Mouse (Mus musculus): ENCODE results near the gene Pih1d1.
A peak's percentile ranks its signal among the peaks of the same experiment; 100 is the strongest.
"Not testable (repeated sequence)": the region's sequence is repeated elsewhere in the genome, so short reads cannot be mapped to it uniquely, and the experiment has no call there.

Pih1d1 gene

GRCm38 (mm10) chr7:45164833-45165232, 10.7 kb downstream of the Pih1d1 start:
- ATAC-seq (ENCODE audit: insufficient number of reproducible peaks, low FRiP score, low TSS enrichment): no peak

GRCm38 (mm10) chr7:45165701-45166100, 11.6 kb downstream of the Pih1d1 start:
- ATAC-seq (ENCODE audit: insufficient number of reproducible peaks, low FRiP score, low TSS enrichment): no peak

GRCm38 (mm10) chr7:45166950-45167401, 12.9 kb downstream of the Pih1d1 start:
- no peak for ATAC-seq (ENCODE audit: insufficient number of reproducible peaks, low FRiP score, low TSS enrichment)

- peak; percentile 8; the same call in 1 of the 2 replicates for ATAC-seq (ENCODE audit: insufficient number of reproducible peaks, low FRiP score, low TSS enrichment)
These were observed 13.8 kb downstream of the Pih1d1 start for GRCm38 (mm10) chr7:45167761-45168445.

GRCm38 (mm10) chr7:45168656-45169055, 14.6 kb downstream of the Pih1d1 start:
- no peak for ATAC-seq (ENCODE audit: insufficient number of reproducible peaks, low FRiP score, low TSS enrichment)

GRCm38 (mm10) chr7:45169495-45169894, 15.4 kb downstream of the Pih1d1 start:
- peak; percentile 40 for ATAC-seq (ENCODE audit: insufficient number of reproducible peaks, low FRiP score, low TSS enrichment)

GRCm38 (mm10) chr7:45172974-45173373, 18.9 kb downstream of the Pih1d1 start:
- ATAC-seq (ENCODE audit: insufficient number of reproducible peaks, low FRiP score, low TSS enrichment): no peak

- not testable (repeated sequence) for ATAC-seq (ENCODE audit: insufficient number of reproducible peaks, low FRiP score, low TSS enrichment)
These were observed 19.7 kb downstream of the Pih1d1 start for GRCm38 (mm10) chr7:45173772-45174171.

GRCm38 (mm10) chr7:45174567-45175280, 20.6 kb downstream of the Pih1d1 start:
- no peak for ATAC-seq (ENCODE audit: insufficient number of reproducible peaks, low FRiP score, low TSS enrichment)

GRCm38 (mm10) chr7:45175398-45175797, 21.3 kb downstream of the Pih1d1 start:
- ATAC-seq (ENCODE audit: insufficient number of reproducible peaks, low FRiP score, low TSS enrichment): no peak

- ATAC-seq (ENCODE audit: insufficient number of reproducible peaks, low FRiP score, low TSS enrichment): no peak
These were observed 21.8 kb downstream of the Pih1d1 start for GRCm38 (mm10) chr7:45175929-45176328.

GRCm38 (mm10) chr7:45176356-45176755, 22.3 kb downstream of the Pih1d1 start:
- ATAC-seq (ENCODE audit: insufficient number of reproducible peaks, low FRiP score, low TSS enrichment): no peak

GRCm38 (mm10) chr7:45178550-45178949, 24.4 kb downstream of the Pih1d1 start:
- ATAC-seq (ENCODE audit: insufficient number of reproducible peaks, low FRiP score, low TSS enrichment): no peak

GRCm38 (mm10) chr7:45179469-45179868, 25.4 kb downstream of the Pih1d1 start, which contains the start of gene Gfy:
Gene Gfy, minus strand, starts transcription at chr7:45179569.
- no peak for ATAC-seq (ENCODE audit: insufficient number of reproducible peaks, low FRiP score, low TSS enrichment)

- no peak for ATAC-seq (ENCODE audit: insufficient number of reproducible peaks, low FRiP score, low TSS enrichment)
These were observed 26.9 kb downstream of the Pih1d1 start, which contains the start of gene Pth2 for GRCm38 (mm10) chr7:45180896-45181477. Gene Pth2, plus strand, starts transcription at chr7:45180995.

GRCm38 (mm10) chr7:45181540-45181939, 27.4 kb downstream of the Pih1d1 start:
- ATAC-seq (ENCODE audit: insufficient number of reproducible peaks, low FRiP score, low TSS enrichment): no peak

- peak; percentile 88 for ATAC-seq (ENCODE audit: insufficient number of reproducible peaks, low FRiP score, low TSS enrichment)
These were observed 28.1 kb downstream of the Pih1d1 start for GRCm38 (mm10) chr7:45182199-45182601.

- 0 out of 2 replicates have a peak, but pooled peaks have one; percentile 2 for ATAC-seq (ENCODE audit: insufficient number of reproducible peaks, low FRiP score, low TSS enrichment)
These were observed 28.5 kb downstream of the Pih1d1 start for GRCm38 (mm10) chr7:45182606-45183005.

- ATAC-seq (ENCODE audit: insufficient number of reproducible peaks, low FRiP score, low TSS enrichment): no peak
These were observed 29.6 kb downstream of the Pih1d1 start for GRCm38 (mm10) chr7:45183672-45184071.

GRCm38 (mm10) chr7:45185921-45186320, 31.8 kb downstream of the Pih1d1 start:
- ATAC-seq (ENCODE audit: insufficient number of reproducible peaks, low FRiP score, low TSS enrichment): no peak

- no peak for ATAC-seq (ENCODE audit: insufficient number of reproducible peaks, low FRiP score, low TSS enrichment)
These were observed 35.5 kb downstream of the Pih1d1 start for GRCm38 (mm10) chr7:45189600-45189999.
